Mouse (Mus musculus) brain, adult 10 weeks (tissue): ENCODE measurements around the gene Enpp1. TPM values are rescaled to one million over a fixed set of nuclear protein-coding genes. Genes with fewer than 3 reads are reported as not detected.

Source experiments
- polyA plus RNA-seq: library from polyadenylated mRNA; stranded (reverse); fragments of 350-450 nt; fragmentation: Illumina TruSeq; extraction: RNeasy Lipid Tissue Mini Kit (QIAGEN cat#74804); gene quantifications from one replicate; pipeline ENCODE4 v1.2.3, GENCODE M21; 2015; ENCODE audit warnings: low read depth, low replicate concordance

The Enpp1 gene
- polyA plus RNA-seq = 2.0 TPM

DNA sequence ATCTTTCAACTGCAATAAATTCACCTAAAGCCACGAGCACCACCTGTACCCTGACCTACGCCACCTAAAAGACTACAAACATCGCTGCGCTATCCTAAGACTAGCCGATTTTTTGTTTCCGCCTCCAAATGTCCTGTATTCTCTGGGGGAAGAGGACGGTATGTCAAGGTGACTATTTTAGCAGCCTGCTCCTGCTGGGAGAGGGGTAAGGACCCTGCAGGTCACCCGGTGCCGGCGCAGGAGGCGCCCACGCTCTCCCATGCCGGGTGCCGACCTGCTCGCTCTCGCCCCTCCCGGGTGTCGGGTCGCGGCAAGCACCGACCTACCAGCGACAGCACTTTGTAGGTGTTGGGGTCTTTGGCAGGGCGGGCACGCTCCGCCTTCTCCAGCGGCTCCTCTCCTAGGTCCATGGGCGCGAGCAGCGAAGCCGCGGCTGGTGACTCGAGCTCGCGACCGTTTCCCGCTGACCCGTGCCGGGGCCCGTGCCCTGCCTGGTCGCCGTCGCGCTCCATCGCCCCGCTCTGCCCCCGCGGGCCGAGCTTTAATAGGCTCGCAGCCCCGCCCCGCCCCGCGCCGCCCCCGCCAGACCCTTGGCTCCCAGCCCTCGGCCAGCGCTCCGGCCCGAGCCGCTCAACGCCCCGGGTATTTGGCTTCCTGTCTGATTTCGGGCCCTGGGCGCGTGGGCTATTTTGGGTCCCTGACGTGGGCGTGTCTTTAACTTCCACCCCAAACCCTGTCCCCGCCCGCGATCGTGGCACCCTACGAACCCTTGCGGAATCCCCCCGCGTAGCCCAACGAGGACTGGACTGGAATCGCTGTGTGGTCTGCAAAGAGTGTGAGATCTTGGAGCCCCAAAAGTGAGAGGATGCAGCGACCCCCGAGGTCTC, at the start of gene Enpp1:
TSS of gene Enpp1 (minus strand) at position 680 of the 887 bp plus-strand sequence.

DNA sequence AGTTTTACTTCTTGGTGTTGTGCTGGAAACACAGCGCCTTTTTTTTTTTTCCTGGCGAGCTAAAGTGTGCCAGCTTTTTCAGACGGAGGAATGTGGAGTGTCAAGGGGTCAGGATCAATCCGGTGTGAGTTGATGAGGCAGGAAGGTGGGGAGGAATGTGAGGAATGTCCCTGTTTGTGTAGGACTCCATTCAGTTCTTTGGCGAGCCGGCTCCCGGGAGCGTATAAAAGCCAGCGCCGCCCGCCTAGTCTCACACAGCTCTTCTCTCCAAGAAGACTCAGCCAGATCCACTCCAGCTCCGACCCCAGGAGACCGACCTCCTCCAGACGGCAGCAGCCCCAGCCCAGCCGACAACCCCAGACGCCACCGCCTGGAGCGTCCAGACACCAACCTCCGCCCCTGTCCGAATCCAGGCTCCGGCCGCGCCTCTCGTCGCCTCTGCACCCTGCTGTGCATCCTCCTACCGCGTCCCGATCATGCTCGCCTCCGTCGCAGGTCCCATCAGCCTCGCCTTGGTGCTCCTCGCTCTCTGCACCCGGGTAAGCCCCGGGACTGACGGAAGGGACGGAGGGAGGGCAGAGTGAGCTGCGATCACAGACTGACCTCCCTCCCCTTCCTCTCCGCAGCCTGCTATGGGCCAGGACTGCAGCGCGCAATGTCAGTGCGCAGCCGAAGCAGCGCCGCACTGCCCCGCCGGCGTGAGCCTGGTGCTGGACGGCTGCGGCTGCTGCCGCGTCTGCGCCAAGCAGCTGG, 116.5 kb downstream of the Enpp1 start, which contains the start of gene Ccn2:
TSS of gene Ccn2 (plus strand) at position 193 of the 753 bp plus-strand sequence.

Other genes starting within 250 kb of the Enpp1 start
- 32.9 TPM for gene Ccn2, start 116.7 kb downstream of the Enpp1 start, polyA plus RNA-seq
- gene Enpp3, start 130.7 kb upstream of the Enpp1 start, polyA plus RNA-seq = 0.61 TPM
- 16.1 TPM for gene Med23, start 157.8 kb upstream of the Enpp1 start, polyA plus RNA-seq
- 0.31 TPM for gene Arg1, start 215.3 kb upstream of the Enpp1 start, polyA plus RNA-seq